Mouse (Mus musculus) cerebellum, postnatal 10 days (tissue): Measurements from ENCODE around the gene Olfr506.
"Not testable (repeated sequence)": the region's sequence is repeated elsewhere in the genome, so short reads cannot be mapped to it uniquely, and the experiment has no call there.

Experiments used
- DNase-seq, 2 experiments: peaks; one replicate each; pipeline ENCODE4 v3.0.0; 2021; ENCODE audit warnings: mixed read lengths in 2 of 2

Olfr506 gene

DNA sequence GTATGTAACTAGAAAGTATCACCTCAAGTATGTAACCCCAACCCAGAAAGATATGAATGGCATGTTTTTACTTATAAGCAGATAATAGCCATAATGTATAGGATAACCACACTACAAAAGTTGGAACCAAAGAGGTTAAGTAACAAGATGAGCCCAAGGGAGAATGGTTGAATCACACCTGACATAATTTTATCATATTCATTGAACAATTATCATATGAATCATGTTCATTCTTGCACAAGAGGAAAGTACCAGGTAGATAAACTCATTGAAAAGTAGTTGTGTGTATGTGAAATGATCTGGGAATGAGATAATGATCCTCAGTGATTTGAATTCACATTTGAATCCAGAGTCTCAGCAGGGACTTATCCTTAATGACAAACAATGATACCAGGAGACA is at the start of gene Olfr506:
Gene Olfr506 (plus strand): TSS at position 301 of the 400 bp plus-strand sequence.
- DNase-seq, result no peak

- DNase-seq, result no peak
Observed at GRCm38 (mm10) chr7:108565693-108566092, 44.9 kb upstream of the Olfr506 start, which contains the start of gene Olfr504. Gene Olfr504, minus strand, starts transcription at chr7:108565793.

DNA sequence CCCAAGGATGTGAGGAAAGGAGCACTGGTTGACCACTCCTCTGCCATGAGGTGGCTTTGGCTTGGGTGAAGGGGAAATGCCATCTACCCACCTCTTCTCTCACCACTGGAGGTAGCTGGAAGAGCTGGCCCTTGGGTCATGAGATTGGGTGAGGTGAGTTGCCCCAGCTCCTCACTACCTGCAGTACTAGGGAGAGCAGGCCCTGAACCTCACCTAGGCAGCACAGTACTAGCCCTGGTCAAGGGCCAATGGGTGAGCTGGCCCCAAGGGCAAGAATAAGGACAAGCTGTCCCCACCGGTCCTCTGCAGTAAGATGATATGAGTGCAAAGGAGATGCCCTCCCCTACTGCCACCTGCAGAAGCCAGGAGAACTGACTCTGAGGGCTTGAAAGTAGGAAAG is 20.8 kb upstream of the Olfr506 start:
- DNase-seq, result no peak

DNA sequence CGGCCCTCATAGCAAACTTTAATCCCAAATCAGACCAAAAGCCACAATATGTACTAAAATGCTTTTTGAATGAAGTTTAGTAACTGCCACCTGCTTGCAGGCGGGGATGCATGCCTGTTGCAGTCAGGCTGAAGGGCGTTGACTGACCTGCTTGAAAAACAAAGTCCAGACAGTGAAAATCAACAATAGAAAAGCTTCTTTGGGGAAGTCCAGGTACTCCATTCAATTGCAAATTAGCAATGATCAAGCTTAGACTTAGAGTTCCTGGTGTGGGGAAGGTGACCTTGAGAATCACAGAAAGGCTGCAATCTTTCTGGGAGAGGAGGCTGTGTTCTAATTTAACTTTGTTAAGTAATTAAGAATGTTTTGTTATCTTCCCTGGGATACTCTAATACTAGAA is 8.7 kb upstream of the Olfr506 start:
- not testable (repeated sequence) for DNase-seq

- DNase-seq, result no peak
Observed at GRCm38 (mm10) chr7:108614110-108614509, 3.5 kb downstream of the Olfr506 start.

GRCm38 (mm10) chr7:108616781-108617180 is 6.2 kb downstream of the Olfr506 start:
- not testable (repeated sequence) for DNase-seq

GRCm38 (mm10) chr7:108621514-108621913 is 10.9 kb downstream of the Olfr506 start, which contains the start of gene Olfr507:
Gene Olfr507, plus strand, starts transcription at chr7:108621814.
- DNase-seq, result no peak

GRCm38 (mm10) chr7:108629694-108630093 is 19.1 kb downstream of the Olfr506 start, which contains the start of gene Olfr508:
Gene Olfr508, plus strand, starts transcription at chr7:108629994.
- DNase-seq, result no peak

DNA sequence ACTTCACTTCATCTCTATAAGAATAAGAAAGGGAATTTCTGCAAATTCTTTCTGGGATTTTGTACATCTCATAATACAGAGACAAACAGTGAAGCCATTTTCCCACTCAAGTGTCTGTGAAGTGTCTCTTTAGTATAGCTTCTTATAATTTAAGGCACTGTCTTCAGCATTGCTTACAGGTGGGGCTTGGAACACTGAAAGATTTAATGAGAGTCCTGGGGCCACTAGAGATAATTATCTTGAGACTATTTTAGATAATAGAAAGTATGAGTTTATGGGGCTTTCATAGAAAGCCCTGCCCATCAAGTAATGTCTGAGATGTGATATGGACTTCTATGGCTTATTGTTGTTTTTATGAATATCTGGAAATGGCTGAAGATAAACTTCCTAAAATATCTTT is 41.2 kb downstream of the Olfr506 start, which contains the start of gene Olfr509:
Gene Olfr509 (minus strand): TSS at position 101 of the 400 bp plus-strand sequence.
- DNase-seq, result no peak

GRCm38 (mm10) chr7:108662419-108662818 is 51.8 kb downstream of the Olfr506 start:
- no peak for DNase-seq
